Mouse (Mus musculus): ENCODE results near the gene Alox12b.

The Alox12b gene

GRCm38 (mm10) chr11:69123056-69123692, 33.6 kb upstream of the Alox12b start:
- peak; percentile 90 to 94 for DNase-seq (ENCODE audit: low spot score in 2 of 2)

GRCm38 (mm10) chr11:69123693-69124497, 32.9 kb upstream of the Alox12b start:
- DNase-seq (ENCODE audit: low spot score in 2 of 2) = peak; percentile 86 to 93

- peak in 1 of 2 experiments; percentile 58 for DNase-seq (ENCODE audit: low spot score in 2 of 2)
These were observed 32.3 kb upstream of the Alox12b start for GRCm38 (mm10) chr11:69124498-69124847.

- DNase-seq (ENCODE audit: low spot score in 2 of 2) = peak; percentile 74 to 82
These were observed 31.5 kb upstream of the Alox12b start for GRCm38 (mm10) chr11:69125041-69125851.

GRCm38 (mm10) chr11:69125852-69125918, 31.1 kb upstream of the Alox12b start, which contains the start of gene Aloxe3:
TSS of gene Aloxe3 (plus strand) at chr11:69125896.
- no peak for DNase-seq (ENCODE audit: low spot score in 2 of 2)

GRCm38 (mm10) chr11:69125919-69126705, 30.7 kb upstream of the Alox12b start:
- no peak for DNase-seq (ENCODE audit: low spot score in 2 of 2)

- DNase-seq (ENCODE audit: low spot score in 2 of 2) = no peak
These were observed 30.1 kb upstream of the Alox12b start for GRCm38 (mm10) chr11:69126706-69127095.

- DNase-seq (ENCODE audit: low spot score in 2 of 2) = no peak
These were observed 28.2 kb upstream of the Alox12b start for GRCm38 (mm10) chr11:69128426-69129122.

- DNase-seq (ENCODE audit: low spot score in 2 of 2) = no peak
These were observed 23.2 kb upstream of the Alox12b start for GRCm38 (mm10) chr11:69133566-69133922.

- peak; percentile 73 to 80 for DNase-seq (ENCODE audit: low spot score in 2 of 2)
These were observed 22.7 kb upstream of the Alox12b start for GRCm38 (mm10) chr11:69133923-69134621.

GRCm38 (mm10) chr11:69134622-69134968, 22.2 kb upstream of the Alox12b start:
- DNase-seq (ENCODE audit: low spot score in 2 of 2) = no peak

GRCm38 (mm10) chr11:69135361-69135760, 21.4 kb upstream of the Alox12b start:
- no peak for DNase-seq (ENCODE audit: low spot score in 2 of 2)

- DNase-seq (ENCODE audit: low spot score in 2 of 2) = no peak
These were observed 9.2 kb upstream of the Alox12b start for GRCm38 (mm10) chr11:69147546-69147945.

GRCm38 (mm10) chr11:69148451-69148960, 8.3 kb upstream of the Alox12b start:
- no peak for DNase-seq (ENCODE audit: low spot score in 2 of 2)

GRCm38 (mm10) chr11:69149728-69150127, 7.1 kb upstream of the Alox12b start:
- no peak for DNase-seq (ENCODE audit: low spot score in 2 of 2)

- peak in 1 of 2 experiments; percentile 57 for DNase-seq (ENCODE audit: low spot score in 2 of 2)
These were observed 6.3 kb upstream of the Alox12b start for GRCm38 (mm10) chr11:69150444-69150843.

GRCm38 (mm10) chr11:69151004-69151403, 5.8 kb upstream of the Alox12b start:
- no peak for DNase-seq (ENCODE audit: low spot score in 2 of 2)

GRCm38 (mm10) chr11:69153831-69154230, 3.0 kb upstream of the Alox12b start:
- DNase-seq (ENCODE audit: low spot score in 2 of 2) = no peak

- no peak for DNase-seq (ENCODE audit: low spot score in 2 of 2)
These were observed 1.4 kb upstream of the Alox12b start for GRCm38 (mm10) chr11:69155351-69155750.

- DNase-seq (ENCODE audit: low spot score in 2 of 2) = no peak
These were observed 12.5 kb downstream of the Alox12b start for GRCm38 (mm10) chr11:69169313-69169712.

- DNase-seq (ENCODE audit: low spot score in 2 of 2) = no peak
These were observed 14.8 kb downstream of the Alox12b start for GRCm38 (mm10) chr11:69171626-69172025.

All from frontal cortex, postnatal 14 days (tissue).